Mouse (Mus musculus): ENCODE measurements around the gene Sema3f.

- TF ChIP-seq POLR2A (IDR thresholded peaks at IDR 0.05; ENCODE audit: extremely low read depth, insufficient read depth, low read length), result no peak
- TF ChIP-seq CTCF (IDR thresholded peaks at IDR 0.05; ENCODE audit: extremely low read depth, insufficient read depth, low read length), result no peak
Observed at GRCm38 (mm10) chr9:107665308-107665707, 45.0 kb downstream of the Sema3f start.

Measured in cortical plate, adult 2 months (tissue).